Mouse (Mus musculus) kidney, adult 2 months (tissue): ENCODE data around the gene Ddt.

ENCODE experiments used
- CTCF ChIP-seq: fragments of 200-500 bp; conservative IDR thresholded peaks from 2 replicates; pipeline ENCODE4 v1.5.1; 2011; ENCODE audit warnings: low read depth, mild to moderate bottlenecking, control low read depth, low read length, moderate library complexity, mixed read lengths; ENCODE audit not compliant: insufficient read depth, insufficient read length
- POLR2A ChIP-seq: fragments of 200-500 bp; IDR thresholded peaks from one replicate; pipeline ENCODE4 v1.6.1; 2011; ENCODE audit warnings: low read depth, low read length, control low read depth

GRCm38 (mm10) chr10:75789081-75789735, 16.0 kb upstream of the Ddt start:
- TF ChIP-seq POLR2A (no peak), CTCF (no peak)
